Mouse (Mus musculus) stomach, embryonic 14.5 days (tissue): ENCODE results near the gene Sel1l2. TPM values are rescaled to one million over a fixed set of nuclear protein-coding genes. Genes with fewer than 3 reads are reported as not detected.

Experiments used
- ATAC-seq: fragments of 200-750 bp; cut with Nextera tagmentation; 2 replicates; pipeline ENCODE4 v1.8.0; 2017; ENCODE audit warnings: low read depth, moderate TSS enrichment; ENCODE audit not compliant: insufficient number of reproducible peaks, insufficient read depth, low FRiP score
- H3K27ac ChIP-seq: fragments of 300-500 bp; sonication (generic); 2 replicates; pipeline ENCODE4 v1.5.1; 2014; ENCODE audit warnings: mild to moderate bottlenecking, low read length, moderate library complexity, mixed read lengths
- H3K27me3 ChIP-seq: fragments of 300-500 bp; sonication (generic); 2 replicates; pipeline ENCODE4 v1.6.1; 2014; ENCODE audit warnings: low read length, control low read depth, mixed read lengths; ENCODE audit not compliant: control insufficient read depth, insufficient read depth
- H3K36me3 ChIP-seq: fragments of 300-500 bp; sonication (generic); 2 replicates; pipeline ENCODE4 v1.6.1; 2014; ENCODE audit warnings: mild to moderate bottlenecking, control low read depth, low read length, moderate library complexity, mixed read lengths; ENCODE audit not compliant: control insufficient read depth, insufficient read depth
- H3K4me1 ChIP-seq: fragments of 300-500 bp; sonication (generic); 2 replicates; pipeline ENCODE4 v1.6.1; 2014; ENCODE audit warnings: low read length, control low read depth, mixed read lengths; ENCODE audit not compliant: control insufficient read depth, insufficient read depth
- H3K4me2 ChIP-seq: fragments of 300-500 bp; sonication (generic); replicated peaks from 2 replicates; pipeline ENCODE4 v1.6.1; 2014; ENCODE audit warnings: low read depth, low read length, control low read depth
- H3K4me3 ChIP-seq: fragments of 300-500 bp; sonication (generic); 2 replicates; pipeline ENCODE4 v1.5.1; 2014; ENCODE audit warnings: low read depth, low read length, control low read depth
- H3K9ac ChIP-seq: fragments of 300-500 bp; sonication (generic); replicated peaks from 2 replicates; pipeline ENCODE4 v1.6.1; 2014; ENCODE audit warnings: low read depth, mild to moderate bottlenecking, control low read depth, low read length, moderate library complexity, mixed read lengths
- H3K9me3 ChIP-seq: fragments of 300-500 bp; sonication (generic); 2 replicates; pipeline ENCODE4 v1.6.1; 2016; ENCODE audit warnings: low read depth, low read length, control low read depth; ENCODE audit not compliant: control insufficient read depth
- WGBS: fragments of 180-500 bp; shearing (Covaris S2); extraction: QIAGEN DNeasy Blood & Tissue Kit; methylation state at CpG from one replicate; pipeline ENCODE4 v1.1.7; 2014; 5-methylcytosine and 5-hydroxymethylcytosine counted together
- polyA plus RNA-seq: library from polyadenylated mRNA; unstranded; fragments of >200 nt; fragmentation: Nextera tagmentation; extraction: Ambion mirVana; gene quantifications from 2 replicates; pipeline ENCODE4 v1.2.1, GENCODE M21; 2014

Gene Sel1l2
- polyA plus RNA-seq, 1 experiment from 2014 or later = not detected

DNA sequence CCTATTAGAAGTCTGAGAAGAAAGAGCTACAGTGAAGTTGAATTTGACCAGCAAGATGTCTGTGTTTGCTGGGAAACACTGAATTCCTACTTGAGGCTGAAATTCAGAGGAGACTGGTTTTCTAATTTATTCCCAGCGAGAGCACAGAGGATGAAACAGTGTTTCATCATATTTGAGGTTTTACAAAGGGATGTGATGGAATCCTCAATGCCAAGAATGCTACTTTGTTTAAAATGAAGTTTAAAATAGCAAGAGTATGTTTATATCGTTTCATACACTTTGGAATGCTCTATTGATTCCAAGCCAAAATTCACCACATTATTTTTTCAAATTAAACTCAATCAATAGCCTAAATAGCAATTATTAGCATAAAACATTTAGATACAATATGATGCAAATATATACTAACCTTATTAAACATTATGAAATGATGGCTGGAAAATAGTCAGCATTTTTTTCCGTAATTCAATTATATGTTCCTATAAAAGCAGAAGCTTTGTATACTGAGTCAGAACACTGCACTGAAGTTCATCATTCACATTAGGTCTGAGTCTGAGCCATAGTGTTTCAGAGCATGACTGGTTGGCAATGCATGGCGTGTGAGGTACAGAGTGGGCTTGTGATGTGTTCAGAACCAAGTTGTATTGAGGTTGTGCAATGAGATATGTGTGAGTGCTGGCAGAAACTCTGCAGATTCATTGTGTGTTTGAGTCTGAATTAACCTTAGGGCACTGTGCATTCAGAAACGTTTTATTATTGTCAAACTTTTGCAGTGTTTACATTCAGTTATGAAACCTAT is 58.8 kb downstream of the Sel1l2 start:
- no peak overlapping the region; the same call in 1 of the 2 replicates for H3K27ac ChIP-seq
- H3K4me2 ChIP-seq = no peak overlapping the region
- no peaks in the 10 kb centered on the region for H3K36me3 ChIP-seq
- 42% methylated on average over 5 of the region's 5 CpGs for WGBS
- H3K27me3 ChIP-seq = no peaks in the 10 kb centered on the region
- H3K4me1 ChIP-seq = no peaks in the 10 kb centered on the region
- peak; percentile 14; the same call in 1 of the 2 replicates for ATAC-seq
- no peak overlapping the region for H3K9ac ChIP-seq
- no peaks in the 10 kb centered on the region for H3K9me3 ChIP-seq
- H3K4me3 ChIP-seq = no peak overlapping the region

GRCm38 (mm10) chr2:140302976-140303708 is 86.4 kb downstream of the Sel1l2 start:
- Histone ChIP-seq H3K36me3 (no peaks in the 10 kb centered on the region), H3K27ac (no peak overlapping the region), H3K9me3 (no peaks in the 10 kb centered on the region), H3K4me3 (no peak overlapping the region), H3K27me3 (no peaks in the 10 kb centered on the region), H3K4me2 (no peak overlapping the region), H3K9ac (no peak overlapping the region), H3K4me1 (no peaks in the 10 kb centered on the region)
- ATAC-seq = no peak
- 73% methylated on average over 3 of the region's 3 CpGs for WGBS

- no peaks in the 10 kb centered on the region for H3K9me3 ChIP-seq
- H3K4me3 ChIP-seq = no peak overlapping the region
- 34% methylated on average over 4 of the region's 4 CpGs for WGBS
- ATAC-seq = no peak
- H3K36me3 ChIP-seq = no peaks in the 10 kb centered on the region
- no peaks in the 10 kb centered on the region for H3K4me1 ChIP-seq
- H3K27ac ChIP-seq = no peak overlapping the region
- H3K4me2 ChIP-seq = no peak overlapping the region
- H3K27me3 ChIP-seq = no peaks in the 10 kb centered on the region
- H3K9ac ChIP-seq = no peak overlapping the region
These were observed 92.4 kb downstream of the Sel1l2 start for GRCm38 (mm10) chr2:140297155-140297554.

DNA sequence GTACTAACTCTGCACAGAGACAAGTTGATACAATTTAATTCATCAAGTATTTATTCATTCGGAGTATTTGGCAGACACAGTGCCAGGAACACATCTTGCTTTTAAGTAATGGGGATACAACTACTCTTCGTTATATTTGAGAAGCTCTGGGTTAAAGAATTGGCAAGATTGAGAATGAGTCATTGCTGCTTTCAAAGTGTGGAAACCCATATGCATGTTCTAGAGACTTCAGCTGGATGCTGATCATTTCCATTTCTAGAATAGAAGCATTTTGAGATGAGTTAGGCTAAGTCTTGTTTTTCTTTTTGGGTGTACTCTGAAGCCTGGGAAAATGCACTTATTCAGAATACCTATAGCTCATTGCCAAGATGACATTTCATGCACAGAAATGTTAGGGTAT is 95.7 kb downstream of the Sel1l2 start:
- H3K4me2 ChIP-seq = no peak overlapping the region
- no peaks in the 10 kb centered on the region for H3K36me3 ChIP-seq
- no peak overlapping the region for H3K27ac ChIP-seq
- H3K27me3 ChIP-seq = no peaks in the 10 kb centered on the region
- no peaks in the 10 kb centered on the region for H3K4me1 ChIP-seq
- no peak overlapping the region for H3K9ac ChIP-seq
- ATAC-seq = no peak
- no peak overlapping the region for H3K4me3 ChIP-seq
- no peaks in the 10 kb centered on the region for H3K9me3 ChIP-seq
- WGBS = 88% methylated on average over 2 of the region's 2 CpGs

GRCm38 (mm10) chr2:140280808-140281207 is 108.7 kb downstream of the Sel1l2 start:
- H3K36me3 ChIP-seq = no peaks in the 10 kb centered on the region
- H3K4me1 ChIP-seq = no peaks in the 10 kb centered on the region
- no peak overlapping the region for H3K27ac ChIP-seq
- no peak for ATAC-seq
- H3K4me2 ChIP-seq = no peak overlapping the region
- no peak overlapping the region for H3K9ac ChIP-seq
- no peaks in the 10 kb centered on the region for H3K27me3 ChIP-seq
- 63% methylated on average over 8 of the region's 8 CpGs for WGBS
- no peaks in the 10 kb centered on the region for H3K9me3 ChIP-seq
- no peak overlapping the region for H3K4me3 ChIP-seq

GRCm38 (mm10) chr2:140255595-140256141 is 133.8 kb downstream of the Sel1l2 start:
- Histone ChIP-seq H3K9ac (no peak overlapping the region), H3K4me2 (no peak overlapping the region), H3K4me3 (no peak overlapping the region), H3K4me1 (no peaks in the 10 kb centered on the region), H3K9me3 (no peaks in the 10 kb centered on the region), H3K27ac (no peak overlapping the region), H3K27me3 (no peaks in the 10 kb centered on the region), H3K36me3 (no peaks in the 10 kb centered on the region)
- 85% methylated on average over 2 of the region's 2 CpGs for WGBS
- ATAC-seq = no peak

- H3K9me3 ChIP-seq = no peaks in the 10 kb centered on the region
- no peaks in the 10 kb centered on the region for H3K27me3 ChIP-seq
- H3K36me3 ChIP-seq = no peaks in the 10 kb centered on the region
- H3K9ac ChIP-seq = no peak overlapping the region
- H3K4me2 ChIP-seq = no peak overlapping the region
- no peak for ATAC-seq
- no peak overlapping the region for H3K4me3 ChIP-seq
- 78% methylated on average over 7 of the region's 7 CpGs for WGBS
- no peak overlapping the region for H3K27ac ChIP-seq
- H3K4me1 ChIP-seq = no peaks in the 10 kb centered on the region
These were observed 135.2 kb downstream of the Sel1l2 start for GRCm38 (mm10) chr2:140254256-140254655.

DNA sequence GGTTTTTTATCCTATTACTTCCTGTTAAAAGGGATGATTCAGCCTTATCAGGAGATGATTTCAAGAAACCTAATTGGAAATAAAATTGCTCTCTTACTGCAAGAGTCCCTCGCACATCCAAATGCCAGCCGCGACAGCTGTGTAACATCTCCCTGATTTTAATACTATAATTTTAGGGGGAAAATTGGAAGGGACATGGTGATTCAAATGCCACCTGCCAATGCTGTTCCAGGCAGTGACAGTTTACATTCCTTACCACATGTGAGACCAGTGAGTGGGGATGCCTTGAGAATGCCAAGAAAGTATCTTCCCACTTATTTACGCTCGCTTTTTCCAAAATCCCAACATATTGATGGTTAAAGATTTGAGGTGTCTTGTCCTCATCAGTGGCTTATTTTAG is 146.4 kb downstream of the Sel1l2 start:
- no peaks in the 10 kb centered on the region for H3K9me3 ChIP-seq
- H3K9ac ChIP-seq = no peak overlapping the region
- ATAC-seq = no peak
- no peak overlapping the region for H3K4me3 ChIP-seq
- H3K36me3 ChIP-seq = no peaks in the 10 kb centered on the region
- no peaks in the 10 kb centered on the region for H3K27me3 ChIP-seq
- H3K27ac ChIP-seq = no peak overlapping the region
- H3K4me1 ChIP-seq = no peaks in the 10 kb centered on the region
- no peak overlapping the region for H3K4me2 ChIP-seq
- WGBS = 92% methylated on average over 5 of the region's 5 CpGs
